Mouse (Mus musculus) activated CD4-positive, CD25-positive, alpha-beta regulatory T cell, adult 4 months (primary cell): ENCODE data around the gene Bbs1. TPM values are rescaled to one million over a fixed set of nuclear protein-coding genes. Genes with fewer than 3 reads are reported as not detected.

Experiments used
- polyA plus RNA-seq, 2 experiments: library from polyadenylated mRNA; unstranded; fragments of 100-300 nt; shearing (Covaris generic); gene quantifications; one replicate each; pipeline ENCODE4 v1.2.1; 2017

Gene Bbs1
- polyA plus RNA-seq, 2 experiments from 2014 or later = 1.4 TPM; not detected in 1

Other genes with a start within 250 kb of the Bbs1 start
- not detected for gene Gm960, start 208.0 kb downstream of the Bbs1 start, polyA plus RNA-seq
- under 1 TPM; 0.11 to 0.17 TPM for gene Sptbn2, start 195.5 kb downstream of the Bbs1 start, polyA plus RNA-seq
- gene Rbm4b, start 150.1 kb downstream of the Bbs1 start, polyA plus RNA-seq = 100 to 1,000 TPM in 1 of 2 experiments, 10 to 100 TPM in 1; 87.2 to 107 TPM
- gene Rbm4, start 112.7 kb downstream of the Bbs1 start, polyA plus RNA-seq = 10 to 100 TPM; 25.8 to 50.9 TPM
- 10 to 100 TPM; 36.1 to 36.5 TPM for gene Gm21992, start 95.0 kb downstream of the Bbs1 start, polyA plus RNA-seq
- 10 to 100 TPM; 18.3 to 54.9 TPM for gene Rbm14, start 95.0 kb downstream of the Bbs1 start, polyA plus RNA-seq
- 100 to 1,000 TPM in 1 of 2 experiments, 10 to 100 TPM in 1; 94.7 to 162 TPM for gene Ccs, start 67.3 kb downstream of the Bbs1 start, polyA plus RNA-seq
- not detected for gene Ccdc87, start 67.3 kb downstream of the Bbs1 start, polyA plus RNA-seq
- under 1 TPM; 0.66 to 0.67 TPM for gene Ctsf, start 51.5 kb downstream of the Bbs1 start, polyA plus RNA-seq
- not detected for gene Actn3, start 28.7 kb downstream of the Bbs1 start, polyA plus RNA-seq
- 1 to 10 TPM; 6.3 to 6.7 TPM for gene Zdhhc24, start 28.0 kb downstream of the Bbs1 start, polyA plus RNA-seq
- 10 to 100 TPM; 38.4 to 59.4 TPM for gene Dpp3, start 21.7 kb upstream of the Bbs1 start, polyA plus RNA-seq
- gene Peli3, start 36.5 kb upstream of the Bbs1 start, polyA plus RNA-seq = under 1 TPM in 1 of 2 experiments, not detected in 1; 0.25 TPM
- 10 to 100 TPM; 79.9 to 91.1 TPM for gene Mrpl11, start 55.5 kb upstream of the Bbs1 start, polyA plus RNA-seq
- gene Npas4, start 83.7 kb upstream of the Bbs1 start, polyA plus RNA-seq = under 1 TPM; 0.32 to 0.83 TPM
- gene Slc29a2, start 117.2 kb upstream of the Bbs1 start, polyA plus RNA-seq = 1 to 10 TPM in 1 of 2 experiments, under 1 TPM in 1; 0.46 to 2.1 TPM
- gene B4gat1, start 132.2 kb upstream of the Bbs1 start, polyA plus RNA-seq = 10 to 100 TPM; 10.5 to 13.4 TPM
- gene AC124502.3, start 132.3 kb upstream of the Bbs1 start, polyA plus RNA-seq = under 1 TPM; 0.40 to 0.68 TPM
- gene Brms1, start 134.7 kb upstream of the Bbs1 start, polyA plus RNA-seq = 100 to 1,000 TPM in 1 of 2 experiments, 10 to 100 TPM in 1; 91.4 to 102 TPM
- under 1 TPM in 1 of 2 experiments, not detected in 1; 0.13 TPM for gene Rin1, start 143.9 kb upstream of the Bbs1 start, polyA plus RNA-seq
- not detected for gene Cd248, start 161.4 kb upstream of the Bbs1 start, polyA plus RNA-seq
- gene Tmem151a, start 178.9 kb upstream of the Bbs1 start, polyA plus RNA-seq = not detected
- 10 to 100 TPM; 49.2 to 51.1 TPM for gene Yif1a, start 181.9 kb upstream of the Bbs1 start, polyA plus RNA-seq
- not detected for gene Cnih2, start 191.9 kb upstream of the Bbs1 start, polyA plus RNA-seq
- gene Rab1b, start 200.4 kb upstream of the Bbs1 start, polyA plus RNA-seq = 100 to 1,000 TPM; 118 to 143 TPM
- 1 to 10 TPM; 4.6 to 6.7 TPM for gene Klc2, start 211.9 kb upstream of the Bbs1 start, polyA plus RNA-seq